Mouse (Mus musculus) neutrophil, adult 65 days (primary cell): ENCODE data around the gene Traf3. TPM values are rescaled to one million over a fixed set of nuclear protein-coding genes. Genes with fewer than 3 reads are reported as not detected.

Experiments
- total RNA-seq: library from RNA; stranded (reverse); gene quantifications from 2 replicates; pipeline ENCODE4 v1.2.4, GENCODE M21; 2023

Gene Traf3
- 37.2 and 58.5 TPM in 2 replicates for total RNA-seq

GRCm38 (mm10) chr12:111165831-111166591, at the start of gene Traf3:
Gene Traf3 (plus strand): TSS chr12:111166370.

GRCm38 (mm10) chr12:111184476-111184875, 18.3 kb downstream of the Traf3 start, which contains the start of gene 4930595D18Rik:
Gene 4930595D18Rik (minus strand): TSS chr12:111184491.

GRCm38 (mm10) chr12:111270629-111271277, 104.6 kb downstream of the Traf3 start, which contains the start of gene Amn:
Gene Amn (plus strand): TSS chr12:111271095.

Other genes with a start within 250 kb of the Traf3 start
- 30.8 and 40.5 TPM in 2 replicates for gene Ankrd9, start 187.3 kb upstream of the Traf3 start, total RNA-seq
- 39.5 and 45.7 TPM in 2 replicates for gene Rcor1, start 127.0 kb upstream of the Traf3 start, total RNA-seq
- gene 4930595D18Rik, start 18.1 kb downstream of the Traf3 start, total RNA-seq = not detected in 2 replicates
- 1.2 TPM in 1 of 2 replicates, not detected in the other for gene Amn, start 104.7 kb downstream of the Traf3 start, total RNA-seq
- gene Cdc42bpb, start 211.3 kb downstream of the Traf3 start, total RNA-seq = 14.0 and 16.5 TPM in 2 replicates
- gene Lbhd2, start 240.4 kb downstream of the Traf3 start, total RNA-seq = not detected in 2 replicates